Mouse (Mus musculus) lung, postnatal 0 days (tissue): ENCODE data around the gene Thra.

Source experiments
- CTCF ChIP-seq: IDR thresholded peaks from 2 replicates; pipeline ENCODE4 v1.5.1; 2016; ENCODE audit warnings: antibody characterized with exemption, mild to moderate bottlenecking
- EP300 ChIP-seq: IDR thresholded peaks from 2 replicates; pipeline ENCODE4 v1.6.1; 2016; ENCODE audit warnings: antibody characterized with exemption, mild to moderate bottlenecking, control low read depth

DNA sequence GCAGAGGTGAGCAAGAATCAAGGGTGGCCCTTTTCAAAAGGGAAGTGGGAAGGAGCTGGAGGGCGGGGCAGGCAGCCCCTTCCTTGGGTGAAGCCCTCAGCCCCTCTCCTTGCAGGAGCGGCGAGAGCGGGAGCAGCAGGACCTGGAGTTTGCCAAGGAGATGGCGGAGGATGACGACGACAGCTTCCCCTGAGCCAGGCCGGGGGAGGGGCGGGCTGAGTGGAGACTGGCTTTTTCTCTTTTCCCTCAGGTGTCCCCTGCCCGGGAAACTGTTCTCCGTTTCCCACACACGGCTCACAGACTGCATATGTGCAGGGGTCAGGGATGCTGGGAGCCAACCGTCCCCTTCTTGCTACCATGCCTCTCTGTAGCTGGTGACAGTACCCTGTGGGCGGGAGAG lies 45.0 kb upstream of the Thra start:
- TF ChIP-seq CTCF (no peak), EP300 (no peak)
